In genomic region chr6:128088746-128089523, GRCm38 (mm10) we compare ENCODE assay signal across 11 mouse cellular contexts. TPM values are rescaled to one million over a fixed set of nuclear protein-coding genes. Genes with fewer than 3 reads are reported as not detected.
DNase-seq lines count a peak whose midpoint lies in the region; ATAC-seq and TF ChIP-seq lines count a peak whose summit lies in the region.
"Had no signal": no experiment of that assay in that cellular context is flagged by ENCODE, and none has a peak within 500 bp of the region (broad histone marks: within the 10 kb centered on the region; RNA-seq: fewer than 3 reads in every experiment).

No protein-coding gene starts in this region.

- H3K36me3 ChIP-seq in kidney, embryonic 14.5 days (ENCODE audit: control insufficient read depth, insufficient read depth, low read length), result no peaks in the 10 kb centered on the region; the same call in 1 of the 2 replicates
- H3K36me3 ChIP-seq in embryonic facial prominence, embryonic 12.5 days, result no peaks in the 10 kb centered on the region
- H3K36me3 ChIP-seq in limb, embryonic 14.5 days (ENCODE audit: control insufficient read depth, insufficient read depth, low read length), result no peaks in the 10 kb centered on the region; the same call in 1 of the 2 replicates
- H3K36me3 ChIP-seq: liver, embryonic 15.5 days; midbrain, embryonic 13.5 days had no signal

- no peaks in the 10 kb centered on the region for H3K27me3 ChIP-seq in kidney, embryonic 14.5 days (ENCODE audit: control insufficient read depth, insufficient read depth, low read length)
- no peaks in the 10 kb centered on the region for H3K27me3 ChIP-seq in embryonic facial prominence, embryonic 12.5 days
- H3K27me3 ChIP-seq in limb, embryonic 14.5 days (ENCODE audit: control insufficient read depth, insufficient read depth, low read length), result no peaks in the 10 kb centered on the region
- H3K27me3 ChIP-seq: liver, embryonic 15.5 days; midbrain, embryonic 13.5 days had no signal

- H3K4me1 ChIP-seq in kidney, embryonic 14.5 days (ENCODE audit: control insufficient read depth, insufficient read depth, low read length), result peaks cover 41% of the 10 kb centered on the region
- H3K4me1 ChIP-seq in embryonic facial prominence, embryonic 12.5 days, result peaks cover 57% of the 10 kb centered on the region
- peaks cover 55% of the 10 kb centered on the region for H3K4me1 ChIP-seq in limb, embryonic 14.5 days (ENCODE audit: control insufficient read depth, insufficient read depth, low read length)

- no peak overlapping the region for H3K4me3 ChIP-seq in kidney, embryonic 14.5 days (ENCODE audit: low read length)
- no peak overlapping the region for H3K4me3 ChIP-seq in embryonic facial prominence, embryonic 12.5 days
- no peak overlapping the region for H3K4me3 ChIP-seq in limb, embryonic 14.5 days (replicated peaks; ENCODE audit: low read length)
- H3K4me3 ChIP-seq: erythroblast, embryonic 14.5 days; liver, embryonic 15.5 days; midbrain, embryonic 13.5 days had no signal

- DNase-seq in cerebellum, adult 8-10 months, result peak; percentile 39
- no peak for DNase-seq in kidney, postnatal 25 days
- no peak for DNase-seq in limb, embryonic 14.5 days (ENCODE audit: low spot score)
- DNase-seq in left cerebral cortex, adult 9 months (ENCODE audit: low spot score in 2 of 2), result no peak
- DNase-seq in ovary, postnatal 36 days (ENCODE audit: low spot score), result no peak

- no peak for ATAC-seq in cerebellum, adult (ENCODE audit: insufficient number of reproducible peaks, low FRiP score, low TSS enrichment)
- peak; percentile 50 for ATAC-seq in kidney, embryonic 14.5 days (ENCODE audit: low FRiP score, low TSS enrichment)
- ATAC-seq in embryonic facial prominence, embryonic 12.5 days (ENCODE audit: insufficient number of reproducible peaks, insufficient read depth, low FRiP score, low TSS enrichment), result peak; percentile 29; the same call in 1 of the 2 replicates
- ATAC-seq in limb, embryonic 14.5 days (ENCODE audit: low FRiP score, low read depth), result no peak
- ATAC-seq: midbrain, embryonic 13.5 days had no signal

- no peak overlapping the region for H3K9ac ChIP-seq in kidney, embryonic 14.5 days (ENCODE audit: low read depth, low read length)
- H3K9ac ChIP-seq in embryonic facial prominence, embryonic 12.5 days, result no peak overlapping the region
- 0 out of 2 replicates have a peak overlapping the region, but pooled peaks have one; percentile 28 for H3K9ac ChIP-seq in limb, embryonic 14.5 days (ENCODE audit: low read depth, low read length, severe bottlenecking)
- H3K9ac ChIP-seq: liver, embryonic 15.5 days; midbrain, embryonic 13.5 days had no signal

- 53% methylated on average over 8 of the region's 8 CpGs for WGBS in kidney, embryonic 14.5 days
- 49% methylated on average over 8 of the region's 8 CpGs for WGBS in embryonic facial prominence, embryonic 12.5 days
- 50% methylated on average over 8 of the region's 8 CpGs for WGBS in limb, embryonic 14.5 days

- TF ChIP-seq POLR2A in limb, embryonic 14.5 days (IDR thresholded peaks at IDR 0.05; ENCODE audit: borderline replicate concordance, extremely low read depth, insufficient read depth, insufficient read length), result no peak

- H3K27ac ChIP-seq in kidney, embryonic 14.5 days (ENCODE audit: low read depth, low read length), result peak overlapping the region; percentile 48
- peak overlapping the region; percentile 71 for H3K27ac ChIP-seq in embryonic facial prominence, embryonic 12.5 days
- peak overlapping the region; percentile 59 for H3K27ac ChIP-seq in limb, embryonic 14.5 days (replicated peaks; ENCODE audit: low read depth, low read length)
- H3K27ac ChIP-seq: liver, embryonic 15.5 days; midbrain, embryonic 13.5 days had no signal

- no peaks in the 10 kb centered on the region for H3K9me3 ChIP-seq in kidney, embryonic 14.5 days (ENCODE audit: control insufficient read depth, low read length)
- no peaks in the 10 kb centered on the region for H3K9me3 ChIP-seq in embryonic facial prominence, embryonic 12.5 days
- H3K9me3 ChIP-seq in limb, embryonic 14.5 days (ENCODE audit: control insufficient read depth, low read length), result no peaks in the 10 kb centered on the region
- H3K9me3 ChIP-seq: liver, embryonic 15.5 days; midbrain, embryonic 13.5 days had no signal

- H3K4me2 ChIP-seq in kidney, embryonic 14.5 days (replicated peaks; ENCODE audit: low read depth, low read length), result no peak overlapping the region
- no peak overlapping the region for H3K4me2 ChIP-seq in embryonic facial prominence, embryonic 12.5 days (replicated peaks)
- H3K4me2 ChIP-seq in limb, embryonic 14.5 days (replicated peaks; ENCODE audit: low read depth, low read length, severe bottlenecking), result 0 out of 2 replicates have a peak overlapping the region, but pooled peaks have one; percentile 7
- H3K4me2 ChIP-seq: liver, embryonic 15.5 days; midbrain, embryonic 13.5 days had no signal

RNA-seq across cellular contexts. Expression of gene Tspan9, which starts 54.5 kb away (rescaled TPM):
- polyA plus RNA-seq in kidney, embryonic 14.5 days (2014; fragmentation: Nextera tagmentation; extraction: Ambion mirVana), result 96.6 and 100 TPM in 2 replicates
- 108 and 110 TPM in 2 replicates for polyA plus RNA-seq in embryonic facial prominence, embryonic 12.5 days (2016; fragmentation: Nextera tagmentation; extraction: Ambion mirVana)
- polyA plus RNA-seq in limb, embryonic 14.5 days (2012; rRNA removed), result 151 and 192 TPM in 2 replicates
- polyA plus RNA-seq in limb, embryonic 14.5 days (2014; fragmentation: Nextera tagmentation; extraction: Ambion mirVana), result 134 and 141 TPM in 2 replicates

Comparison
In these comparisons a context has a peak if more than half of its experiments do, and no peak if none do; other contexts are left out.
1. ATAC-seq: peak in kidney, embryonic 14.5 days (single experiment) and embryonic facial prominence, embryonic 12.5 days (single experiment); none in cerebellum, adult (single experiment) and limb, embryonic 14.5 days (single experiment).
2. Peak in every context shown above with its lines, with median percentiles within 50 percentile points of each other: H3K27ac ChIP-seq.